Mouse (Mus musculus) spleen, adult 2 months (tissue): ENCODE data around the gene Plagl2.
"Not testable (repeated sequence)": the region's sequence is repeated elsewhere in the genome, so short reads cannot be mapped to it uniquely, and the experiment has no call there.

Experiments
- CTCF ChIP-seq: fragments of 200-500 bp; IDR thresholded peaks from 2 replicates; pipeline ENCODE4 v1.5.1; 2011; ENCODE audit warnings: mild to moderate bottlenecking, inconsistent platforms; ENCODE audit not compliant: insufficient read depth, insufficient read length, insufficient replicate concordance; ENCODE audit errors: extremely low read depth
- POLR2A ChIP-seq: fragments of 200-500 bp; IDR thresholded peaks from 2 replicates; pipeline ENCODE4 v1.6.1; 2011; ENCODE audit warnings: low read depth, low read length, inconsistent platforms

DNA sequence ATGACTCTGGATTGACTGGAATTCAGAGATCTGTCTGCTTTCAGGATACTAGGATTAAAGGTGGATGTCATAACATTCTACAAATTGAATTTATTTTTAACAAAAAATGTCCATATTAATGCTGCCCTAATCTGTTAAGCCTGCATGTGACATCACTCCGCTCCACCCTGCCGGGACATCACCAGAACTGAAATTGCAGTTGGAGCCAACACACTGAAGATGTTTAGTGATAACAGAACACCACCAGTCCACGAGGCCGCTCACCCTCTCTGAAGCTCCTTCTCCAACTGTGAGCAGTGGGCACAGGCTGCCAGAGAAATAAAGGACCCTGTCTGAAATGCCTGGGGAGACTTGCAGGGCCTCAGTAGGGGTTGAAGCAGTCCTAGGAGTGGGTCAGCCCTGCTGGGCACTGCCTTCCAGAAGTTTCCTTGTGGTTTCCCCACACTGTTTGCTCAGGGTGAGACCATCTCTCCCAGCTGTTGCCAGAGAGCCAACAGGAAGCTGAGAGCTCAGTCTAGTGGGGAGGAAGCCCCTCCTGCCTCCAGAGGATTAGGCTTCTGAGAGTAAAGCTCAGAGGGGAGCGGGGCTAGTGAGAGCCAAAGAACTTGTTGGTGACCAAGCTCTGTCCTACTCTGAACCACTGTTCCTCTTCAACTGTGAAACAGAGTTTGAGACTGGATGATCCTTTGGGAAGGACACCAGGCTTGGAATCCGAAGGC is 33.1 kb upstream of the Plagl2 start:
- not testable (repeated sequence) for TF ChIP-seq POLR2A, CTCF
